Mouse (Mus musculus) splenic B cell, adult 2 months (primary cell): ENCODE data around the gene Miox.

Source experiments
- DNase-seq: peaks from one replicate; pipeline ENCODE4 v3.0.0-alpha.2; 2011; ENCODE audit warnings: low read depth, low spot score
- H3K27me3 ChIP-seq: 2 replicates; pipeline ENCODE4 v1.6.1; 2012; ENCODE audit warnings: mild to moderate bottlenecking, low read length, moderate library complexity, mixed read lengths; ENCODE audit not compliant: control insufficient read depth, poor library complexity, insufficient read depth, severe bottlenecking
- H3K36me3 ChIP-seq: 2 replicates; pipeline ENCODE4 v1.6.1; 2012; ENCODE audit warnings: mild to moderate bottlenecking, low read length, moderate library complexity, mixed read lengths; ENCODE audit not compliant: control insufficient read depth, poor library complexity, insufficient read depth, severe bottlenecking

The Miox gene

DNA sequence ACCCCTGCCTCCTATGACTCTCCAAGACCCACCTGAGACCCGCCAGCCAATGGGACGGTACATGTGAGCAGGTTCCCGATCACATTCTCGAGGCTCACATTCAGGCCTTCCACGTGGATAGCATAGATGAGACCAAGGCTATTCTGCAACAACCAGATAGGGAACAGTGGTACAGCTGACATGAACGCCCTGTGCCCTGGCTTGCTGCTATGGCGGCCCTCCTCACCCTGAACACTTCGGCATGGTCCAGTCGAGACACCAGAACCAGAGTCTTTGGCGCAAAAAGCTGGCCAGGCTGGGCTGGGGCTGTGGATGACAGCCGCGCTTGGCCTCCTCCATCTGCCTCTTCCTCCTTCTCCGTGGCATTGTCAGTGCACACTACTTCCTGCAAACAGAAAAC lies 26.7 kb upstream of the Miox start:
- Histone ChIP-seq H3K27me3 (no peaks in the 10 kb centered on the region), H3K36me3 (peaks cover 7% of the 10 kb centered on the region)
- no peak for DNase-seq

DNA sequence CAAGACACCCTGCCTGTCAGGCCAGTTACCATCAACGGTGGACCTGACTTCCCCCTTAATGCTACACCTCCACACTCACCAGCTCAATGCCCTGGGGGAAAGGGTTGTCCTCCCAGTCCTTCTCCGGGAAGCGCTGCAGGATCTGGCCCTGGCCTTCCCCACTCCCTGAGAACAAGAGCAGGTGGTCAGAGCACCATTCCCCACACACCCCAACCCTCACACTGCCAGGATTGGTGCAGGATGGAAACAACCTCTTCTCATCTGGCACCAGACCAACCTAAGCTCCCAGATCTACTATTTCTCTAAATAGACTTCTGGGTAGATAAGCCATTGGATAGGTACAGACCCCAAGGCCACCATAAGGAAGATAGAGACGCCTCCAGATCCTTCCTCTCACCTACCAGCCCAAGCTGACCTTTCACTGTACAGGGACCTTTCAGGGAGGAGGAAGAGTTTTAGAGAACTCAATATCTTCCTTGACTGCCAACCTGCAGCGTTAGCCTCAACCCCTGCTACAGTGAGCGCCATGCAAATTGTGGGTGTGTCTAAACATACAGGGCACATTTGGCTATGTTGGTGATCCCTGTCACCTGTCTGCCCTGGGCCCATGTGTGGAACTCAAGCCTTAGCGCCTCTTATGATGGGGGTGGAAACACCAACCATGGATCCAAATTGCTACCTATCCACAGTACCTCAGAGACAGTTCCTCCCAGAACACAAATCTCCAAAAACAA lies 25.6 kb upstream of the Miox start:
- Histone ChIP-seq H3K36me3 (0 out of 2 replicates have a peak, but pooled peaks cover 2% of the 10 kb centered on the region), H3K27me3 (no peaks in the 10 kb centered on the region)
- peak; percentile 54 for DNase-seq

DNA sequence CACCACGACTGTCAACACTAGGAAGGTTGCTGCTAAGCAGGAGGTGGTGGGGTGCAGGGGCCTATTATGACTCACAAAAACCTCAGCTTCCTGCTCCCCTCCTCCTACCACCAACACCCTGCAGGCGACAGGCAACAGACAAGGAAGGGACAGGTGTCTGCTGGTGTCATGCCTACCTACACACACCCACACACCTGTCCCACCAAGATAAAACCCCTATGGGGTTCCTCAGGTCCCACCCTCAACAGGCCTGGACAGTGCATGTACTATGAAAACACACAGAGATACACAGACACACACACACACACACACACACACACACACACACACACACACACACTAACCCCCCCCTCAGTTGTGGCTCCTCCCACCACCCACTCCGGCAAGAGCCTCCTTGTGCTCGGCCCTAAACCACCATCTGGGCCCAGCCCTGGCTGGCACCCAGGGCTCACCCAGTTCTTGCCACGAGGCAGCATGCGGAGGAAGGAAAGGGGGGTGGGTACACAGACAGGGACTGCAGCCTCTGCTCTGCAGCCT lies 24.2 kb upstream of the Miox start:
- H3K36me3 ChIP-seq, result no peaks in the 10 kb centered on the region
- peak; percentile 65 for DNase-seq
- H3K27me3 ChIP-seq, result no peaks in the 10 kb centered on the region

DNA sequence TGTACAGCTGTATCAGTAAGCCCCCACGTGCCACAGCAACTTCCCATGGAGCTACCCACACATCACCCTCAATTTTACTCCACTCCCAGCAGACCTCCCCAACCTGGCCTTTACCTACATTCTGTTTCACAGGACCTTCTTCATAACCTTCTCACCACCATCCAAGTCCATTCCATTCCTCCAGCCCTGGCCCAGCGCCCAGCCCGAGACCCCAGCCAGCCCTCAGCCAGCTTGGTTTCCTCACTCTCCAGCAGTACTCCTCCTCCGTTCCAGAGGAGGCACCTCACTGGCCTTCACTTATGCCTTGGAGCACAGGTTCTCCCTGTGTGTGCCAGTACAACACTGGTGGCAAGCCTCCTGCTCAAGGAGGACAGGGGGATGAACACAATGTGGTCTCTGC lies 20.8 kb upstream of the Miox start:
- no peak for DNase-seq
- Histone ChIP-seq H3K27me3 (no peaks in the 10 kb centered on the region), H3K36me3 (no peaks in the 10 kb centered on the region)

DNA sequence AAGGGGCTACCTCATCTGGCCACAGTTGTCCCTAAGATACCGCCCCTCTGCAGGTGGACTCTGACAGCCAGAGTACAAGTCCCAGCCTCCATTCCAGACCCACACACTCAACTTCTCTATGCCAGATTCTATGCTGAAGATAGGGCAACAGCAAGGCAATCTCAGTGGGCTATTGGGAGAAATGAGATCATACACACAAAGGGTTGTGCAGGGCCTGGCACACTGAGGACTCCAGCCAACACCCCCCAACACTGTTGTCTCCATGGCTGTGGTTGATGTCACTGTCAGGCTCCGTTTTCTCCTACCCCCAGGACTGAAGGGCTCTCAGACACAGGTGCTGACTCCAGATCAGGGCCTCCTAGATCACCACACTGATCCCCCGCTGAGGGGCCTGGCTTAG lies 20.1 kb upstream of the Miox start:
- Histone ChIP-seq H3K36me3 (no peaks in the 10 kb centered on the region), H3K27me3 (no peaks in the 10 kb centered on the region)
- DNase-seq, result no peak

DNA sequence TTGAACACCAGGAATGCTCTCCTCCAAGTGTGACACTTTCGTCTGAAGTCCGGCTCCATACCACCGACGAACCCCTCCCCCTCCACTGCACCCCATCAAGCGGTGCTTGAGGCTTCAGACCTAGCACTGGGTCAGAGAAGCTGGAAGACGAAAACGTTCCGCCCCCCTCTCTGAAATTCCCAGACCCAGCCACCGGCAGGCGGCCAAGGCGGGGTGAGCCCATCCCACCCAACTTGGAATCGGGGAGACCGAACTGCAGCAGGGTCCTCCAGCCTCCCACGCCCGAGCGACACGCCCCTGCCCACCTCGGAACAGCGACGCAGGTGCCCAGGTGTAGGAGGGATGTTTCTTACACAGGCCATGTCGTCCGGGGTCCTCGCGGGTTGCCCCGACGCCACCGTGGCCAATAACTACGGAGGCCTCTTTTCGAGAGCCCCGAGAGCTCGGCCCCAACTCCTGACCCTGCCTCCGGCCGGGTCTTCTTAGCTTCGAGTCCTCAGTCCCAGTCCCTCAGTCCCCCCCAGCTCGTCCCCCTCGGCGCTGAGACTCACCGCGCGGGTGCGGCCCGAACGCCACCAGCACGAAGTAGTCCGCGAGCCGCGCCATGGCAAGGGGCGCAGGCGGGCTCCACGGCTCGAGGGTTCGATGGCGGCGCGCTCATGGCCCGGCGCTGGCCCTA lies 19.5 kb upstream of the Miox start:
- DNase-seq, result no peak
- H3K36me3 ChIP-seq, result no peaks in the 10 kb centered on the region
- no peaks in the 10 kb centered on the region for H3K27me3 ChIP-seq

DNA sequence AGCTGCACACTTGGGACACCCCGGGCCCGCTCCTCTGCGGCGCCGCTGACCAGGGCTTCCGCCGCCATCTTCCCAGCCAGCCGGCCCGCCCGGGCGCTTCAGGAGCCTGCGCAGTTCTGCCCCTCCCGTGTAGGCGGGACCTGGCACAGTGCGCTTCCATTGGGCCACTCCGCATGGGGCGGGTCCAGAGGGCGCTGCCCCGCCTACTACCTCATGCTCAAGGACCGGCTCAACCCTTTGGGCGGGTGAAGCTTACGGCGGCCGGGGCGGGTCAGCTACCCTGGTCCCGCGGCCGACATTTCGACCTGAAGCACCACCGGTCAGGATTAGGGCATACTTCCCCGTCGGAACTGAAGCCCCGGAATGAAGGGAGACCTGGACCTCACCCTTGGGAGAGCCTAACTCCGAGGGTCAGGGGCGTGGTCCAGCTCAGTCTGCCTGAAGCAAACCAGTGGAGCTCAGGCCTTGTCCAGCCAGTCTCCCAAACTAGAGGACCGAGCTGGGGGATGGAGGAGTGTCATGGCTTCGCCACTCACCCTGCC lies 18.9 kb upstream of the Miox start, which contains the start of gene Sbf1:
Sbf1 (minus strand) TSS at position 122 of the 542 bp plus-strand sequence.
- peak; percentile 98 for DNase-seq

DNA sequence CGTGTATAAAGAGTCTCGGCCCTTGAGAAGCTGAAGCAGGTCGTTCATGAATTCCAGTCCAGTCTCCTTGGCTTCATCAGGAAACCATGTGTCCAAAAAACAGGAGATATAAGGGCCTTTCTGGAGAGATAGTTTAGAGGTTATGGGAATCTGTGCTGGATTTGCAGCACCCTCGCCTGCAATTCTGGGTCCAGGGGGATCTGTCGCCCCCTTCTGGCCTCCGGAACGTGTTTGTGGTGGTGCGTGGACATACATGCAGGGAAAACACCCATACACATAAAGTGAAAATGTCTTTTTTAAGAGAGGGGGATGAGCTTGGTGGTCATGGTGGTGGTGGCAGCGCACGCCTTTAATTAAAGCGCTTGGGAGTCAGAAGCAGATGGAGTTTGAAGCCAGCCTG lies 18.1 kb upstream of the Miox start:
- Histone ChIP-seq H3K36me3 (no peaks in the 10 kb centered on the region), H3K27me3 (no peaks in the 10 kb centered on the region)
- DNase-seq, result peak; percentile 38

More for the DNA sequence above, 18.9 kb upstream of the Miox start, which contains the start of gene Sbf1:
- Histone ChIP-seq H3K27me3 (no peaks in the 10 kb centered on the region), H3K36me3 (no peaks in the 10 kb centered on the region)

DNA sequence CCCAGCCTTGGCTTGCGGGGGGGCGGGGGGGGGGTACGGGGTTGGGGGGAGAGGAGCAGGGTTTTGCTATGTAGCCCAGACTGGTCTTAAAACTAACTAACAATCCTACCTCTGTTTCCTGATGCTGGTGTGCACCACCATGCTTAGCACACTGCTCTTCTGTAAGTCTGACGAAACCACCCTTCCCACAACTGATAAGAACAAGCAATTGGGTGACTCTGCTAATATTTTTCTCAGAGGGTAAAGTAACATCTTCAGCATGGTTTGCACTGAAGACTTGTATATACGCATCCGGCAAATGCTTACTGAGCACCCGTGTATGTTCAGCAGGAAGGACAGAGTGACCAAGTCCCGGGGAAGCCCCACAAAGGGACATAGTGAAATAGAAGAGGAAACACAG lies 12.9 kb upstream of the Miox start:
- DNase-seq, result no peak
- Histone ChIP-seq H3K27me3 (no peaks in the 10 kb centered on the region), H3K36me3 (no peaks in the 10 kb centered on the region)

DNA sequence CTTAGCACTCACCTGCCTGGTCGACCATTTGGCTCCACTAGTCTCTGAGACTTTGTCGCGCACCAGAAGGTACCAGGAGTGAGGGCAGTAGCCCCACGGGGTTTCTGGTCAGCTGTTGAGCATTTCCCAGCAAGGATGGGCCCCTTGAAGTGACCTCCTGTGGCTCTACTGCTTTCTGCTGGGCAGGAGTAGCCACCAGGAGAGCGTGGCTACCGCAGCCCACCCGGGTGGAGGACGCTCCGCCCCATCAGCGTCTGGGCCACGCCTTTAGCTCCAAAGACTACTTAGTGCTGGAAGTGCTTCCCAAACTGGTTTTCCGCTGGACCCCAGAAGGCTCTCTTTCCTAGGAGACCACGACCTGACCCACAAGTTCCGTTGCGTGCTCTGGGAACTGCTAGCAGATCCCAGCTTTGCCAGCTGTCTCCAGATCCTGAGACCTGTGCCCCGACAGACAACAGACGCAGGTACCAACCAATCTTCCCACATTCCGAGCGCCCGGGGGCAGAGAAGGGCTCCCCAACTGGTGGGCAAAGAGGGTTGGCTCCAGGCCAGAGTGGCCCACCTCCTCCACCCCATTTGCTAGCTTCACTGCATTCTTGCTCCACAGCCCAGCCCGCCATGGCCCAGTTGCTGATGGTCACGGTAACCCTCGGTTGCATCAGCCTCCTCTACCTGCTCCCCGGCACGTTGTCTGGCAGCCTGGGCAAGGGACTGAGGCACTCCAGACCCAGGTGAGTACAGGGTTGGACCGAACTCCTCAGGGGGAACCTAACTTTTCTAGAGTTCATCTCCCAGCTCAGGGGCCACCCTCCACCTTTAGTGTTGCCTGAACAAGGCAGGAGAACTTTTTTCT lies 11.3 kb upstream of the Miox start, which contains the start of gene Adm2:
Adm2 (plus strand) TSS at position 51 of the 853 bp plus-strand sequence.
- no peaks in the 10 kb centered on the region for H3K36me3 ChIP-seq
- H3K27me3 ChIP-seq, result no peaks in the 10 kb centered on the region
- DNase-seq, result no peak

DNA sequence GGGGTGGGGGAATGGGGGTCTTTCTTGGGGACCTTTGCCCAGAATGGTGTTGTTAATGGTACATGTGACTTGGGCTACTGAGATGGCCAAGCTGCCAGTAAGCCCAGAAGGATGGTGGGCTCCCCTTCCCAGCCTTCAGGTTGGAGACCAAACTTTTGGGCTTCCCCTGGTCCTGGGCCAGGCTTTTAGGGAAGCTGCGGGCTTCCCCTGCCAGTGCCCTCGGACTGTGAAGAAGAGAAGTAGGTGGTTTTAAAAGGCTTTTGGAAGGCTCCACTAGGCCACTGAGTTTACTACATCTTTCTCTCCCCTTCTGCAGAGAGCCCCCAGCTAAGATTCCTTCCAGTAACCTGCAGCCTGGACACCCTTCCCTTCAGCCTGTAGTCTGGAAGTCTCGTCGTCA lies 10.5 kb upstream of the Miox start:
- no peak for DNase-seq
- H3K27me3 ChIP-seq, result no peaks in the 10 kb centered on the region
- no peaks in the 10 kb centered on the region for H3K36me3 ChIP-seq

DNA sequence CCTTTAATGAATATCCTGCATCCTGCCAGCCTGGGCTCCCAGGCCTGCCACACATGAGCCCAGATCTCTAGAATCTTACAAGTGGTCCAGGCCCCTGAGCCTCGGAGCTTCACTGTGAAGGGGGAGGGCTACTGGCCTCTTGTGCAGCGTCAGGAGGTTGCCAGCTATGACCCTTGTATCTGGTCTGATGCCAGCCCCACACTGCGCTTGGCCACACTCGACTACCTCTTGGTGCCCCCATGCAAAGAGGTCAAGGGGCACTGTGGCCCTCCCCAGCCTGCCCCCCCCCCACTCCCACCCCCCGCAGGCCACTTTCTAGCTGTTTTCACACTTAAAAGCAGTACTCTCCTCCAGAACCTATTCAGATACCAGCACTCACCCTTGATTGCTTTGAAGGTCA lies 7.8 kb upstream of the Miox start:
- Histone ChIP-seq H3K27me3 (no peaks in the 10 kb centered on the region), H3K36me3 (no peaks in the 10 kb centered on the region)
- DNase-seq, result no peak

DNA sequence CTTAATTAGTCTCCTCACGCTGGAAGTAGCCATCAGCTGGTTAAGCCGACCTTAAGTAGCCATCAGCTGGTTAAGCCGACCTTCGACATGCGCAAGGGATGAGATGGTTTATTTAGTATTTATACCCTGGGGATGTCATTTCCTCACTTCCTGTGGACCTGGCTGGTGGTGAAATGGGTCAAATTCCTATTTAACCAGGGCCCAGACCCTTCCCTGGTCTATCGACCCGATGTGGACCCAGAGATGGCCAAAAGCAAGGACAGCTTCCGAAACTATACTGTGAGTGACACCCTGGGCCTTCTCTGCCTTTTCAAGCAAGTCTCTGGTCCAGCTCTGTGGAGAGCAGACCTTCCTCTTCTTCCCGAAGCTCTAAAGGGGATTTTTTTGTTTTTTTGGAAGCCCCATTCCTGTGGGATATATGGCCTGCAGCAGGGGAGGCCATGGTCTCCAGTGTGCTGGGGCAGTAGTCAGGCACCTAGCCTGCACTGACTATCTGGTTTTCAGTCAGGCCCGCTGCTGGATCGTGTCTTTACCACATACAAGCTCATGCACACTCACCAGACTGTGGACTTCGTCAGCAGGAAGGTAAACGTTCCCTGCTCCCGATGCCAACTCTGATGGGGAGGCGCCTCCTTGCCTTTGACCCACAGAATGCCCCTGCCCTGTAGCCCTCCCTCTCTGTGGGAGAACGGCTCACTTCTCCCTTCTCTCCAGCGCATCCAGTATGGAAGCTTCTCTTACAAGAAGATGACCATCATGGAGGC lies 758 bp downstream of the Miox start:
- Histone ChIP-seq H3K36me3 (no peaks in the 10 kb centered on the region), H3K27me3 (no peaks in the 10 kb centered on the region)
- DNase-seq, result no peak

DNA sequence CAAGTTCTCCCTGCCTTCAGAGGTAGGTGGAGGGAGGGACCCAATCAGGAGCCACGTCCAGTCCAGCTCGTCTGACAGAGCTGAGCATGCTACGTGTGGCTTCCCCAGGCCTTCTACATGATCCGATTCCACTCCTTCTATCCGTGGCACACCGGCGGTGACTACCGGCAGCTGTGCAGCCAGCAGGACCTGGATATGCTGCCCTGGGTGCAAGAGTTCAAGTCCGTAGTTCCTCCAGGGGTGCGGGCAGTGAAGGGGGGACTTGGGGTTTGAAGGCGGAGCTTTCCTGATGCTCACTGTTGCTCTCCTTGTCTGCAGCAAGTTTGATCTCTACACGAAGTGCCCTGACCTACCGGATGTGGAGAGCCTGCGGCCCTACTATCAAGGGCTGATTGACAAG lies 2.2 kb downstream of the Miox start:
- no peak for DNase-seq
- Histone ChIP-seq H3K36me3 (no peaks in the 10 kb centered on the region), H3K27me3 (no peaks in the 10 kb centered on the region)
